Mouse (Mus musculus): ENCODE measurements at regions not wholly inside any gene's neighbourhood (a gene's known extent, or its start where the extent isn't known, plus 50 kb on each side); places are given as distances from the start of the nearest gene placed in this dataset.

GRCm38 (mm10) chr2:75152477-75152990 is 326.9 kb downstream of the Mtx2 start:
- H3K4me3 ChIP-seq (ENCODE audit: low read depth, low read length): no peak overlapping the region
- no peak overlapping the region for H3K27ac ChIP-seq (ENCODE audit: low read length)
- no peak for ATAC-seq (ENCODE audit: insufficient number of reproducible peaks, insufficient read depth, low FRiP score, low read depth)
- WGBS: 33% methylated on average over 6 of the region's 6 CpGs
- H3K4me1 ChIP-seq (ENCODE audit: control insufficient read depth, insufficient read depth, low read length): peaks cover 3% of the 10 kb centered on the region; the same call in 1 of the 2 replicates
- H3K36me3 ChIP-seq (ENCODE audit: control insufficient read depth, insufficient read depth, low read length): no peaks in the 10 kb centered on the region
- no peak overlapping the region for H3K9ac ChIP-seq (replicated peaks; ENCODE audit: low read depth, low read length)
- no peak overlapping the region for H3K4me2 ChIP-seq (replicated peaks; ENCODE audit: low read depth, low read length)
- H3K27me3 ChIP-seq (ENCODE audit: control insufficient read depth, insufficient read depth, low read length): no peaks in the 10 kb centered on the region
- H3K9me3 ChIP-seq (ENCODE audit: control insufficient read depth, low read depth, low read length): no peaks in the 10 kb centered on the region

GRCm38 (mm10) chr2:75154448-75154847 is 328.8 kb downstream of the Mtx2 start:
- Histone ChIP-seq H3K27me3 (ENCODE audit: control insufficient read depth, insufficient read depth, low read length) (no peaks in the 10 kb centered on the region), H3K4me1 (ENCODE audit: control insufficient read depth, insufficient read depth, low read length) (peaks cover 10% of the 10 kb centered on the region; the same call in 1 of the 2 replicates), H3K9ac (replicated peaks; ENCODE audit: low read depth, low read length) (no peak overlapping the region), H3K4me3 (ENCODE audit: low read depth, low read length) (no peak overlapping the region), H3K9me3 (ENCODE audit: control insufficient read depth, low read depth, low read length) (no peaks in the 10 kb centered on the region), H3K36me3 (ENCODE audit: control insufficient read depth, insufficient read depth, low read length) (no peaks in the 10 kb centered on the region), H3K27ac (ENCODE audit: low read length) (no peak overlapping the region), H3K4me2 (replicated peaks; ENCODE audit: low read depth, low read length) (no peak overlapping the region)
- no peak for ATAC-seq (ENCODE audit: insufficient number of reproducible peaks, insufficient read depth, low FRiP score, low read depth)
- 50% methylated on average over 3 of the region's 3 CpGs for WGBS

DNA sequence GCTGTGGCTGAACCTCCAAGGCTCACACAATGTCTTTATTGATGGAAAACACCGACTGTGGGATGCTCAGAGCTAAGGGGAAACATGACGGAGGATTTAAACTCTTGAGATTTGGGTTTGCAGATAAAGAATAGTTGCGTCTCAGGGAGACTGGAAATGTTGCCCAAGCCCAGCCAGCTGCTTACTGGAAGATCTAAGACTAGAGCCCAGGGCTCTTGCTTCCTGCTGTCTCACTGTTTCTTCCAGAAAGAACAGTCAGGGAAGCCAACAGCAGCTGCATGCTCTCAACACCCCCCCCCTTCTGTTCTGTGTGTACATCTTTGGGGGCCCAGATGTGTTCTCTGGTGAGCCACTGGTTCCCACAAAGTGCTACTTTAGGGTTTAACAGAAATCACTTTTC is 333.0 kb downstream of the Mtx2 start:
- peak; percentile 42; the same call in 1 of the 2 replicates for ATAC-seq (ENCODE audit: insufficient number of reproducible peaks, insufficient read depth, low FRiP score, low read depth)
- H3K27me3 ChIP-seq (ENCODE audit: control insufficient read depth, insufficient read depth, low read length): no peaks in the 10 kb centered on the region
- H3K27ac ChIP-seq (ENCODE audit: low read length): peak overlapping the region; percentile 34; the same call in 1 of the 2 replicates

GRCm38 (mm10) chr2:75161075-75161474 is 335.5 kb downstream of the Mtx2 start:
- 0 out of 2 replicates have a peak, but pooled peaks cover 7% of the 10 kb centered on the region for H3K4me1 ChIP-seq (ENCODE audit: control insufficient read depth, insufficient read depth, low read length)
- no peaks in the 10 kb centered on the region for H3K36me3 ChIP-seq (ENCODE audit: control insufficient read depth, insufficient read depth, low read length)
- no peak overlapping the region for H3K9ac ChIP-seq (replicated peaks; ENCODE audit: low read depth, low read length)
- H3K4me3 ChIP-seq (ENCODE audit: low read depth, low read length): no peak overlapping the region
- WGBS: 89% methylated on average over 14 of the region's 14 CpGs
- no peak overlapping the region for H3K27ac ChIP-seq (ENCODE audit: low read length)
- no peak for ATAC-seq (ENCODE audit: insufficient number of reproducible peaks, insufficient read depth, low FRiP score, low read depth)
- no peaks in the 10 kb centered on the region for H3K9me3 ChIP-seq (ENCODE audit: control insufficient read depth, low read depth, low read length)
- no peaks in the 10 kb centered on the region for H3K27me3 ChIP-seq (ENCODE audit: control insufficient read depth, insufficient read depth, low read length)
- no peak overlapping the region for H3K4me2 ChIP-seq (replicated peaks; ENCODE audit: low read depth, low read length)

More for the DNA sequence above, 333.0 kb downstream of the Mtx2 start:
- WGBS: 40% methylated on average over 3 of the region's 3 CpGs
- Histone ChIP-seq H3K36me3 (ENCODE audit: control insufficient read depth, insufficient read depth, low read length) (no peaks in the 10 kb centered on the region), H3K4me2 (replicated peaks; ENCODE audit: low read depth, low read length) (no peak overlapping the region), H3K4me3 (ENCODE audit: low read depth, low read length) (no peak overlapping the region), H3K9ac (replicated peaks; ENCODE audit: low read depth, low read length) (no peak overlapping the region), H3K9me3 (ENCODE audit: control insufficient read depth, low read depth, low read length) (no peaks in the 10 kb centered on the region), H3K4me1 (ENCODE audit: control insufficient read depth, insufficient read depth, low read length) (0 out of 2 replicates have a peak, but pooled peaks cover 7% of the 10 kb centered on the region)

DNA sequence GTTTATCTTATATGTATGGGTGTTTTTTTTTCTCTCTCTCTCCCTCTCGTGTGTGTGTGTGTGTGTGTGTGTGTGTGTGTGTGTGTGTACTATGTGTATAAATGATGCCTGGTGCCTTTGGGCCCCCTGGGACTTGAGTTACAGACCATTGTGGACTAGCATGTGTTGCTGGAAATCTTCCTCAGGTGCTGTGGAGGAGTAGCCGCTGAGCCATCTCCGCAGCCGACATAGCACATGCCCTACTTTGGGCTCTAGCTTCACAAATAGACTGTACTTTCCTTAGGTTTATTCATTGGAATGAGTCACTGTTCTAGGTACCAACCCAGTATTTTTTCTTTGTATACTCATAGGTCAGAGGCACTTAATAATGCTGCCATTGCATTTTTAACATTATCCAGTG is 339.4 kb downstream of the Mtx2 start:
- H3K9ac ChIP-seq (replicated peaks; ENCODE audit: low read depth, low read length): no peak overlapping the region
- H3K27me3 ChIP-seq (ENCODE audit: control insufficient read depth, insufficient read depth, low read length): no peaks in the 10 kb centered on the region
- H3K36me3 ChIP-seq (ENCODE audit: control insufficient read depth, insufficient read depth, low read length): no peaks in the 10 kb centered on the region
- no peak overlapping the region for H3K4me3 ChIP-seq (ENCODE audit: low read depth, low read length)
- no peaks in the 10 kb centered on the region for H3K9me3 ChIP-seq (ENCODE audit: control insufficient read depth, low read depth, low read length)
- no peak for ATAC-seq (ENCODE audit: insufficient number of reproducible peaks, insufficient read depth, low FRiP score, low read depth)
- H3K4me2 ChIP-seq (replicated peaks; ENCODE audit: low read depth, low read length): no peak overlapping the region
- H3K27ac ChIP-seq (ENCODE audit: low read length): no peak overlapping the region
- WGBS: 78% methylated on average over 4 of the region's 4 CpGs
- H3K4me1 ChIP-seq (ENCODE audit: control insufficient read depth, insufficient read depth, low read length): no peaks in the 10 kb centered on the region

DNA sequence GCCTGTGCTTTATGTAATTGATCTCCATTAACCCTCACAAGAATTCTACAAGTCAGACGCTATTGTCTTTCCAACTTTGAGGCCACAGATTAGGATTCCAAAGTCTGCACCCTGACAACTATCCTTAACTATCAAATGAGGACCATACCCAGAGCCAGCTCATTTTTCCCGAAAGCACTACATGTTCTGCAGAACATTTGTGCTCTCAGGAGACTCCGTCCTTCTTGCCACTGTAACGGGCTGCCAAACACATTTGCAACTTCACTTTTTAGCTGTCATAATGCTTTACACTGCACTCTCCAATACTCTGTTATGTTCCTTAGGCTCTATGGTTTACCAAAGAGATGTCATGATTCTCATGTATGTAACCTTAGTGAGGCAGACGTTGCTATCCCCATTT is 350.7 kb downstream of the Mtx2 start:
- Histone ChIP-seq H3K27ac (ENCODE audit: low read length) (no peak overlapping the region), H3K36me3 (ENCODE audit: control insufficient read depth, insufficient read depth, low read length) (no peaks in the 10 kb centered on the region), H3K4me2 (replicated peaks; ENCODE audit: low read depth, low read length) (no peak overlapping the region), H3K9ac (replicated peaks; ENCODE audit: low read depth, low read length) (no peak overlapping the region), H3K4me1 (ENCODE audit: control insufficient read depth, insufficient read depth, low read length) (no peaks in the 10 kb centered on the region), H3K9me3 (ENCODE audit: control insufficient read depth, low read depth, low read length) (no peaks in the 10 kb centered on the region), H3K4me3 (ENCODE audit: low read depth, low read length) (no peak overlapping the region), H3K27me3 (ENCODE audit: control insufficient read depth, insufficient read depth, low read length) (no peaks in the 10 kb centered on the region)
- no peak for ATAC-seq (ENCODE audit: insufficient number of reproducible peaks, insufficient read depth, low FRiP score, low read depth)
- 81% methylated on average over 5 of the region's 5 CpGs for WGBS

DNA sequence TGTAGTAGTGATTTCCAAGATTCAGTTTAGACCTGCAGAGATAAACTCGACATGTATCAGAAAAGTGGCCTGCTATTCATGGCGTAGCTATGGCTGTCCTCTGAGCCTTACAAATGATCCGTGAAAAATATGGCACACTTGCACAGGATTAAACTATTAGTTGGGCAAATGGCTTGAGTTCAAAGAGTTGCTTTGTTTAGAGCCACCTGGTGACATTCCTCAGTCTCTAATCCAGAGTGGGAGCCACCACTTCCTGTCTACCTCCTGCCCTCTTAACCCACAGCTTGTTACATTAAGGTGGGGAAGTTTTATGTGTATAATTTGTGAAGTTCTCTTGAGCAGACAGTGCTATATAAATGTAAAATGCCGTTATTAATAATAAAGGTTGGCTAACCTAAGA is 357.7 kb downstream of the Mtx2 start:
- Histone ChIP-seq H3K4me1 (ENCODE audit: control insufficient read depth, insufficient read depth, low read length) (no peaks in the 10 kb centered on the region), H3K9ac (replicated peaks; ENCODE audit: low read depth, low read length) (no peak overlapping the region), H3K9me3 (ENCODE audit: control insufficient read depth, low read depth, low read length) (no peaks in the 10 kb centered on the region), H3K27me3 (ENCODE audit: control insufficient read depth, insufficient read depth, low read length) (no peaks in the 10 kb centered on the region), H3K27ac (ENCODE audit: low read length) (no peak overlapping the region), H3K36me3 (ENCODE audit: control insufficient read depth, insufficient read depth, low read length) (no peaks in the 10 kb centered on the region), H3K4me2 (replicated peaks; ENCODE audit: low read depth, low read length) (no peak overlapping the region), H3K4me3 (ENCODE audit: low read depth, low read length) (no peak overlapping the region)
- 36% methylated on average over 4 of the region's 4 CpGs for WGBS
- ATAC-seq (ENCODE audit: insufficient number of reproducible peaks, insufficient read depth, low FRiP score, low read depth): no peak

DNA sequence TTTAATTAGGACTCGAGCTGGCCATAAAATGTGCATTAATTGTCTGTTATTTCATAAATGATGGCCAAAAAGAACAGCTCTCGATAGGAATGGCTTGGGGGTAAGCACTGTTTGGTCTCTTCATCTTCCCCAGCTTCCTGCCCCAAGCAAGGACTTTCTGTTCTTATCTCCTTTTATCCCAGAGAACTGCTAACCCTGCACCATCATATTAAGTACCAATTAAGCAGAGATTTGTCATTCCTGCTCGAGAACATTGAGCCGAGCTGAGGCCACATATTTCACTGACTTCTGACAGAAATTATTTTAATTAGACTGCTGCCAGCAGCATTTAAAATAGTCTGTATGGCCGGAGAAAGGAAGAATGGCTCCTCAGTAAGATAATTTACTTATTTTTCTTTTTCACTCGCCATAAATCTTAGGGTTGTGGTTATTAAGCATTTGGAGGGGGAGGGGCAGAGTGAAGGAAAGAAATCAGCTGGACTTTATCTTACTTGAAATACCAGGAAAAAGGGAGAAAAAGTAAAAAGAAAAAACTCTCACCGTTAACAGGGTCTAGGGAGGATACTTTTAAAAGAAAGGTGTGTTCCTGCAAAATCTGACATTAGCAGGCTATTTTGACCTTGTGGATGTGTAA is 377.1 kb downstream of the Mtx2 start:
- H3K36me3 ChIP-seq (ENCODE audit: control insufficient read depth, insufficient read depth, low read length): no peaks in the 10 kb centered on the region
- WGBS: 25% methylated on average over 7 of the region's 7 CpGs
- H3K27me3 ChIP-seq (ENCODE audit: control insufficient read depth, insufficient read depth, low read length): no peaks in the 10 kb centered on the region
- no peaks in the 10 kb centered on the region for H3K9me3 ChIP-seq (ENCODE audit: control insufficient read depth, low read depth, low read length)
- H3K27ac ChIP-seq (ENCODE audit: low read length): no peak overlapping the region
- H3K4me1 ChIP-seq (ENCODE audit: control insufficient read depth, insufficient read depth, low read length): no peaks in the 10 kb centered on the region
- ATAC-seq (ENCODE audit: insufficient number of reproducible peaks, insufficient read depth, low FRiP score, low read depth): no peak
- no peak overlapping the region for H3K9ac ChIP-seq (replicated peaks; ENCODE audit: low read depth, low read length)
- no peak overlapping the region for H3K4me3 ChIP-seq (ENCODE audit: low read depth, low read length)
- H3K4me2 ChIP-seq (replicated peaks; ENCODE audit: low read depth, low read length): no peak overlapping the region

All from stomach, embryonic 14.5 days (tissue).